Mouse (Mus musculus) G1E (cell line): ENCODE results near the gene Tada1. TPM values are rescaled to one million over a fixed set of nuclear protein-coding genes. Genes with fewer than 3 reads are reported as not detected.

ENCODE experiments used
- ATAC-seq: 2 replicates; pipeline ENCODE4 v1.8.0; 2016; ENCODE audit warnings: mild to moderate bottlenecking; ENCODE audit not compliant: insufficient number of reproducible peaks, poor library complexity, low FRiP score, severe bottlenecking; ENCODE audit errors: extremely low read depth
- DNase-seq: peaks from one replicate; pipeline ENCODE4 v3.0.0; 2012; ENCODE audit warnings: low spot score
- H3K27me3 ChIP-seq: 2 replicates; pipeline ENCODE4 v1.6.1; 2012; ENCODE audit warnings: mild to moderate bottlenecking, low read length, inconsistent platforms; ENCODE audit not compliant: insufficient read depth
- H3K36me3 ChIP-seq: replicated peaks from 2 replicates; pipeline ENCODE3; 2012; ENCODE audit warnings: mild to moderate bottlenecking, inconsistent platforms
- H3K4me1 ChIP-seq: 2 replicates; pipeline ENCODE4 v1.6.1; 2012; ENCODE audit warnings: low read depth, low read length, inconsistent platforms, mixed read lengths; ENCODE audit not compliant: insufficient read depth
- H3K4me3 ChIP-seq: 2 replicates; pipeline ENCODE4 v1.5.1; 2012; ENCODE audit warnings: low read depth, mild to moderate bottlenecking, inconsistent platforms, low read length, moderate library complexity, mixed read lengths
- H3K9me3 ChIP-seq: replicated peaks from 2 replicates; pipeline ENCODE4 v1.6.1; 2012; ENCODE audit warnings: inconsistent platforms
- CTCF ChIP-seq: IDR thresholded peaks from 2 replicates; pipeline ENCODE4 v1.5.1; 2012; ENCODE audit warnings: low read depth, low read length, inconsistent platforms, mixed read lengths
- GATA1 ChIP-seq: IDR thresholded peaks from 2 replicates; pipeline ENCODE4 v1.6.1; 2012; ENCODE audit warnings: borderline replicate concordance, low read length, inconsistent platforms, mixed read lengths
- GATA2 ChIP-seq: IDR thresholded peaks from 2 replicates; pipeline ENCODE4 v1.6.1; 2012; ENCODE audit warnings: low read depth, low read length, inconsistent platforms, borderline replicate concordance
- POLR2AphosphoS5 ChIP-seq: IDR thresholded peaks from 2 replicates; pipeline ENCODE4 v1.6.1; 2012; ENCODE audit warnings: low read depth, low read length, inconsistent platforms; ENCODE audit not compliant: insufficient replicate concordance
- TAL1 ChIP-seq: conservative IDR thresholded peaks from 2 replicates; pipeline ENCODE4 v1.6.1; 2012; ENCODE audit warnings: low read depth, low read length, inconsistent platforms, mixed read lengths
- polyA plus RNA-seq: library from polyadenylated mRNA; stranded (reverse); fragments of >175 nt; gene quantifications from 2 replicates; pipeline ENCODE4 v1.2.3, GENCODE M21; 2012
- total RNA-seq, 2 experiments: library from RNA; stranded (forward) in 1 of 2; stranded (reverse) in 1 of 2; fragments of 200-1000 nt in 1 of 2; fragments of >200 nt in 1 of 2; fragmentation: Nextera tagmentation in 1 of 2; gene quantifications; 2 replicates each; pipeline ENCODE4 v1.2.3; 2014 to 2017

The Tada1 gene
- total RNA-seq (2014; fragmentation: Nextera tagmentation) (27.8 and 31.4 TPM in 2 replicates), total RNA-seq (2017) (41.3 and 49.4 TPM in 2 replicates), polyA plus RNA-seq (15.4 and 18.3 TPM in 2 replicates)

- H3K4me3 ChIP-seq: peak within 1 kb of the TSS; percentile 83
- peaks cover 31% of the 10 kb centered on the region for H3K36me3 ChIP-seq
- H3K9me3 ChIP-seq: 0 out of 2 replicates have a peak, but pooled peaks cover 3% of the 10 kb centered on the region
- ATAC-seq (peak; percentile 74), DNase-seq (peak; percentile 94)
- TF ChIP-seq POLR2AphosphoS5 (no peak), GATA1 (no peak), GATA2 (no peak), TAL1 (no peak), CTCF (no peak)
- no peaks in the 10 kb centered on the region for H3K27me3 ChIP-seq
- H3K4me1 ChIP-seq: peaks cover 28% of the 10 kb centered on the region
Measured at GRCm38 (mm10) chr1:166379013-166379629, at the start of gene Tada1. Gene Tada1, plus strand, starts transcription at chr1:166379097.

GRCm38 (mm10) chr1:166330752-166331151, 48.1 kb upstream of the Tada1 start:
- no peaks in the 10 kb centered on the region for H3K4me1 ChIP-seq
- H3K4me3 ChIP-seq: no peak overlapping the region
- H3K27me3 ChIP-seq: no peaks in the 10 kb centered on the region
- ATAC-seq (no peak), DNase-seq (no peak)
- no peaks in the 10 kb centered on the region for H3K36me3 ChIP-seq
- H3K9me3 ChIP-seq: no peaks in the 10 kb centered on the region
- TF ChIP-seq POLR2AphosphoS5: no peak
- no peak for TF ChIP-seq TAL1
- no peak for TF ChIP-seq GATA1
- TF ChIP-seq CTCF: no peak
- no peak for TF ChIP-seq GATA2

DNA sequence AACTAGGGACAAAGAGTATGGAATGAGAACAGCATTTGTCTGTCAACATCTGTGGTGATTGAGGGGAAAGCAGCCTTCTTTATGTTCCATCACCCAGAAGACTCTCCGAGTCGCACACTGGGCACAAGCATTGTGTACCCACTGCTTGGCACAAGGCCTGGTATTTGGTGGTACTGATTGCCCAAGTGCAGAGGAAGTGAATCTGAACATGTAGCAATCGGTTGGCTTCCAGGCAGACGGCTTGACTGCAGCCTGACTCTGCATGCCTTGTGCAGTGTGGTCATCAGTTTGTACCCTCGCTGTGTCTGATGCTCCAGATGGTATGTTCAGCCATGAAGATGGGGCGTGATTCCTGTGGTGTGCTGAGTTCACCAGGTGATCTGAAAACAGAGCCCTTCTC, 39.8 kb upstream of the Tada1 start:
- no peaks in the 10 kb centered on the region for H3K4me1 ChIP-seq
- H3K4me3 ChIP-seq: no peak overlapping the region
- H3K9me3 ChIP-seq: no peaks in the 10 kb centered on the region
- H3K36me3 ChIP-seq: no peaks in the 10 kb centered on the region
- no peak for DNase-seq
- ATAC-seq: no peak
- no peaks in the 10 kb centered on the region for H3K27me3 ChIP-seq
- TF ChIP-seq POLR2AphosphoS5 (no peak), CTCF (no peak), TAL1 (no peak), GATA1 (no peak), GATA2 (no peak)

DNA sequence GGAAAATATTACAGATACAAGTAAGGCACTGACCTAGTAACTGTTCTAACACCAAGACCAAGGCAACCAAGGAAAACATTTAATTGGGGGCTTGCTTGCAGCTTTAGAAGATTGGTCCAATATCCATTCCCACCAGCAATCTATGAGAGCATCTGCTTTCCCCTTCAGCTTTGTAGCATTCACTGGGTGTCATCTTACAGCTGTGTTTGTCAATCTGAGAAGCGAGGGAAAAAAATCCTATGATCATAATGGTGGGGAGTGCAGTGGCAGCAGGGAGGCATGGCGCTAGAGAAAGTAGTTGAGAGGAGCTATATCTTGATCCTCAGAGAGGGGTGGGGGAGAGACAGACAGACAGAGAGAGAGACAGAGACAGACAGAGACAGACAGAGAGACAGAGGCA, 36.8 kb upstream of the Tada1 start:
- DNase-seq: no peak
- Histone ChIP-seq H3K4me1 (no peaks in the 10 kb centered on the region), H3K27me3 (no peaks in the 10 kb centered on the region), H3K9me3 (no peaks in the 10 kb centered on the region), H3K4me3 (no peak overlapping the region), H3K36me3 (no peaks in the 10 kb centered on the region)
- no peak for ATAC-seq
- TF ChIP-seq CTCF (no peak), GATA2 (no peak), GATA1 (no peak), POLR2AphosphoS5 (no peak), TAL1 (no peak)

- ATAC-seq (no peak), DNase-seq (no peak)
- TF ChIP-seq TAL1 (no peak), POLR2AphosphoS5 (no peak), GATA1 (no peak), GATA2 (no peak)
- Histone ChIP-seq H3K4me3 (no peak overlapping the region), H3K36me3 (no peaks in the 10 kb centered on the region), H3K27me3 (no peaks in the 10 kb centered on the region), H3K9me3 (no peaks in the 10 kb centered on the region), H3K4me1 (no peaks in the 10 kb centered on the region)
Measured at GRCm38 (mm10) chr1:166342539-166342938, 36.4 kb upstream of the Tada1 start.

DNA sequence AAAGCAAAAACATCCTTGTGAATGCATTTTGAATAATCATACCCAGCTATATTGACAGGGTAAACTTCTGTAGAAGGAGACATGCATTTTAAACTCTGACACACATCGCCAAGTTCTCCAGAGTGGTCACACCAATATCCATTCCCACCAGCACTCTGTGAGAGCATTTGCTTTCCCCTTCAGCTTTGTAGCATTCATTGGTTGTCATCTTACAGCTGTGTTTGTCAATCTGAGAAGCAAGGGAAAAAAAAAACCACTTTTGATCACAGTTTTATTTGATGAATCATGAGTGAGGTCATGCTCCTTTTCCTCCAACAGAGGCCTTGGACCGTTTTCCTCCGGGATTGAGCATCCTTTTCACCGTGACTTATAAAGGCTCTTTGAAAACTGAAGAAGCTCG, 35.3 kb upstream of the Tada1 start:
- Histone ChIP-seq H3K4me3 (no peak overlapping the region), H3K9me3 (no peaks in the 10 kb centered on the region), H3K4me1 (no peaks in the 10 kb centered on the region), H3K36me3 (no peaks in the 10 kb centered on the region), H3K27me3 (no peaks in the 10 kb centered on the region)
- DNase-seq: no peak
- ATAC-seq: no peak
- TF ChIP-seq POLR2AphosphoS5 (no peak), TAL1 (no peak), CTCF (no peak), GATA1 (no peak), GATA2 (no peak)
